Mouse (Mus musculus) intestine, embryonic 14.5 days (tissue): ENCODE data around the gene Itm2b. TPM values are rescaled to one million over a fixed set of nuclear protein-coding genes. Genes with fewer than 3 reads are reported as not detected.

Experiments
- ATAC-seq: fragments of 200-750 bp; cut with Nextera tagmentation; replicated peaks from 2 replicates; pipeline ENCODE4 v1.8.0; 2017; ENCODE audit warnings: low read depth, moderate number of reproducible peaks, moderate TSS enrichment, moderate library complexity; ENCODE audit not compliant: low FRiP score, low TSS enrichment
- DNase-seq: peaks from one replicate; pipeline ENCODE4 v3.0.0-alpha.2; 2018; ENCODE audit warnings: low spot score
- H3K27ac ChIP-seq: fragments of 300-500 bp; sonication (generic); 2 replicates; pipeline ENCODE4 v1.5.1; 2014; ENCODE audit warnings: low read depth, mild to moderate bottlenecking, control low read depth
- H3K27me3 ChIP-seq: fragments of 300-500 bp; sonication (generic); replicated peaks from 2 replicates; pipeline ENCODE4 v1.6.1; 2014; ENCODE audit warnings: low read length, control low read depth; ENCODE audit not compliant: control insufficient read depth, insufficient read depth
- H3K36me3 ChIP-seq: fragments of 300-500 bp; sonication (generic); 2 replicates; pipeline ENCODE4 v1.6.1; 2014; ENCODE audit warnings: low read length, control low read depth; ENCODE audit not compliant: control insufficient read depth, insufficient read depth
- H3K4me1 ChIP-seq: fragments of 300-500 bp; sonication (generic); replicated peaks from 2 replicates; pipeline ENCODE4 v1.6.1; 2014; ENCODE audit warnings: low read length, control low read depth, mixed read lengths; ENCODE audit not compliant: control insufficient read depth, insufficient read depth
- H3K4me2 ChIP-seq: fragments of 300-500 bp; sonication (generic); 2 replicates; pipeline ENCODE4 v1.6.1; 2014; ENCODE audit warnings: low read length
- H3K4me3 ChIP-seq: fragments of 300-500 bp; sonication (generic); 2 replicates; pipeline ENCODE4 v1.5.1; 2014; ENCODE audit warnings: low read depth, low read length, control low read depth, mixed read lengths
- H3K9ac ChIP-seq: fragments of 300-500 bp; sonication (generic); 2 replicates; pipeline ENCODE4 v1.6.1; 2014; ENCODE audit warnings: mild to moderate bottlenecking, low read length
- H3K9me3 ChIP-seq: fragments of 300-500 bp; sonication (generic); 2 replicates; pipeline ENCODE4 v1.6.1; 2016; ENCODE audit warnings: low read length, control low read depth; ENCODE audit not compliant: control insufficient read depth
- WGBS: fragments of 180-500 bp; shearing (Covaris S2); extraction: QIAGEN DNeasy Blood & Tissue Kit; methylation state at CpG from one replicate; pipeline ENCODE4 v1.1.7; 2014; 5-methylcytosine and 5-hydroxymethylcytosine counted together
- polyA plus RNA-seq: library from polyadenylated mRNA; unstranded; fragments of >200 nt; fragmentation: Nextera tagmentation; extraction: Ambion mirVana; gene quantifications from 2 replicates; pipeline ENCODE4 v1.2.1, GENCODE M21; 2014

The Itm2b gene
- polyA plus RNA-seq = 596 and 606 TPM in 2 replicates

DNA sequence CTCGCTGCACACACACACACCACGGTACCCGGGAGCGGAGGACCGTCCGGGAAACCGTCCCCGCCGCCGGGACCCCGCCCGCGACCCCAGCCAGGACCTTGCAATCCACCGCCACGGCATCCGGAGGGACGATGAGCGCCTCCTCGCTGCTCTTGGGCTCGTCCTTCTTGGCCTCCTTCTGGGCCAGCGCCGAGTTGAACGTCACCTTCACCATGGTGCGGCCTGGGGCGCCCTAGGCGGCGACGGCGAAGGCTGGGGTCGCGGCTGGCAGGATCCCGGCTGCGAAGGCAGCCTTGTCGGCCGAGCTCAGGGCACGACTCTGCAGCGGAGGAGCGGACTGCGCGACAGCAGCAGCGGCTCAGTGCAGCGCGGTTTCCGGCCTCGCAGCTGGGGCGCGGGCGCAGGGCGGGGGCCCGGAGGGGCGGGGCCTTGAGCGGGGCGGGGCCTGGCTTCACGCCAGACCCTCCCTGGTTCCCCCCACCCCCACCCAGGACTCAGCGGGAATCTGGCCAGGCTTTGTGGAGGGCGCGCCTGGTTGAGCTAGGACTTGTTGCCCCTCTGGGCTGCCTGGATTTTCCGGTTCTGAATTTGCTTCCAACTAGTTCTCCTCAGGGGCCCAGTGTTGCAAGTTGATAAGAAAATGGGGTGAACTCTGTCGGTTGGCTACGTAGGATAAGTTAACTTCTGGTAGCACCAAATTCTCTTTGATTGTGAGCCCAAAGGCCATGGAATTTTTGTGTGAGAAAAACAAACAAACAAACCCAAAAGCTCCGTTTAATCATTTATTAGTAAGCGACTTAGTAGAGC lies at the start of gene Itm2b:
Itm2b (minus strand) TSS at position 377 of the 807 bp plus-strand sequence.
- peaks cover 19% of the 10 kb centered on the region; the same call in 1 of the 2 replicates for H3K4me1 ChIP-seq
- 1% methylated on average over 49 of the region's 62 CpGs for WGBS
- H3K4me3 ChIP-seq = peak within 1 kb of the TSS; percentile 92
- H3K27ac ChIP-seq = peak within 1 kb of the TSS; percentile 96
- H3K27me3 ChIP-seq = no peaks in the 10 kb centered on the region
- H3K36me3 ChIP-seq = peaks cover 6% of the 10 kb centered on the region
- H3K4me2 ChIP-seq = peak within 1 kb of the TSS; percentile 83
- no peaks in the 10 kb centered on the region for H3K9me3 ChIP-seq
- H3K9ac ChIP-seq = peak within 1 kb of the TSS; percentile 98
- peak; percentile 96 for DNase-seq
- ATAC-seq = peak; percentile 97

GRCm38 (mm10) chr14:73433487-73433886 lies 48.4 kb upstream of the Itm2b start:
- no peak overlapping the region for H3K4me2 ChIP-seq
- H3K36me3 ChIP-seq = no peaks in the 10 kb centered on the region
- WGBS = 82% methylated on average over 6 of the region's 6 CpGs
- H3K4me1 ChIP-seq = no peaks in the 10 kb centered on the region
- H3K27ac ChIP-seq = no peak overlapping the region
- H3K4me3 ChIP-seq = no peak overlapping the region
- ATAC-seq = no peak
- no peaks in the 10 kb centered on the region for H3K27me3 ChIP-seq
- H3K9ac ChIP-seq = no peak overlapping the region
- DNase-seq = no peak
- H3K9me3 ChIP-seq = no peaks in the 10 kb centered on the region

- Histone ChIP-seq H3K4me3 (no peak overlapping the region), H3K9me3 (no peaks in the 10 kb centered on the region), H3K4me1 (no peaks in the 10 kb centered on the region), H3K36me3 (no peaks in the 10 kb centered on the region), H3K4me2 (no peak overlapping the region), H3K27ac (no peak overlapping the region), H3K9ac (no peak overlapping the region), H3K27me3 (no peaks in the 10 kb centered on the region)
- 71% methylated on average over 12 of the region's 12 CpGs for WGBS
- DNase-seq (no peak), ATAC-seq (no peak)
Observed at GRCm38 (mm10) chr14:73430571-73430970, 45.5 kb upstream of the Itm2b start.

DNA sequence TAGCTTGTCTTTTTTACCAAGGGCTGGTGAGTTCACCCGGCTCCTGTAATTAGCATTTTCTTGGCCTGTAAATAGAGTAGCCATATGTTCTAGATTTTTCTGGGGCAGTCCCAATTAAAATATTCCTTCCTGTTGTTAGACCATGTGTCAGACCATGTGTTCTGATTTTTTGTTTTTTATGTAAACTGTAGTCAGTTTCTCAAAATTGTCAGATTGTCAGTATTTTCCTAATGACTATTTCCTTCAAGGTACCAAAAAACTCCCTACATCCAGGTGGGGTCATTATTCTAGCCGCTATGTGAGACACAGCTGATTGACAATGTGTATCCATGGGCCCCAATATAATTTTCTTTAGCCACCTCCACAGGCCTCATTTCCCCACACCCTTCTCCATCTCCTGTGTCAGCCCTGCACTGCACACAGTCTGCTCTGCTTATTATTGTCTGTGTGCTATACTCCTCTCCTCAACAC lies 40.5 kb upstream of the Itm2b start:
- Histone ChIP-seq H3K4me3 (no peak overlapping the region), H3K27me3 (no peaks in the 10 kb centered on the region), H3K36me3 (no peaks in the 10 kb centered on the region), H3K27ac (no peak overlapping the region), H3K4me1 (no peaks in the 10 kb centered on the region), H3K9ac (no peak overlapping the region), H3K9me3 (no peaks in the 10 kb centered on the region), H3K4me2 (no peak overlapping the region)
- 83% methylated on average over 2 of the region's 2 CpGs for WGBS
- DNase-seq = no peak
- ATAC-seq = no peak

- WGBS = 80% methylated on average over 6 of the region's 6 CpGs
- no peaks in the 10 kb centered on the region for H3K4me1 ChIP-seq
- H3K9ac ChIP-seq = no peak overlapping the region
- no peaks in the 10 kb centered on the region for H3K27me3 ChIP-seq
- H3K9me3 ChIP-seq = no peaks in the 10 kb centered on the region
- no peak overlapping the region for H3K27ac ChIP-seq
- ATAC-seq (no peak), DNase-seq (no peak)
- no peaks in the 10 kb centered on the region for H3K36me3 ChIP-seq
- no peak overlapping the region for H3K4me3 ChIP-seq
- no peak overlapping the region for H3K4me2 ChIP-seq
Observed at GRCm38 (mm10) chr14:73424961-73425360, 39.9 kb upstream of the Itm2b start.

DNA sequence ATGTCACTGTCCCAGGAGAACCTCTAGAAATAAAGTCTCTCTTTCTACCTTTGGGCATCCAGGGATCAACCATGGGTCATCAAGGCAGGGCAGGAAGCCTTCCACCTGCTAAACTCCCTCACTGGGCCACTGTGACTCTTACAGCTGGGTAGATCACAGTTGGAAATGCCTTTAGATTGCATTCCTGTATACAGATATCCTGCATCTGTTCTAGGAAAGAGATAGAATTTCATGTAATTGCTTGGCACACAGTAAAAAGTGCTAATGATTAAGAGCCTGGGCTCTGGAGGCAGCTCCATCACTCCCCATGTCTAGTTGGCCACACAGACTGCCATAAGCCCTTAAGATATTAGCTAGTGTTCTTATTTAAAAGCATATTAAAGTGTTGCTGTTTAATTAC lies 38.5 kb upstream of the Itm2b start:
- Histone ChIP-seq H3K27me3 (no peaks in the 10 kb centered on the region), H3K4me1 (no peaks in the 10 kb centered on the region), H3K27ac (no peak overlapping the region), H3K4me3 (no peak overlapping the region), H3K9me3 (no peaks in the 10 kb centered on the region), H3K4me2 (no peak overlapping the region), H3K36me3 (no peaks in the 10 kb centered on the region), H3K9ac (no peak overlapping the region)
- no peak for ATAC-seq
- no peak for DNase-seq

DNA sequence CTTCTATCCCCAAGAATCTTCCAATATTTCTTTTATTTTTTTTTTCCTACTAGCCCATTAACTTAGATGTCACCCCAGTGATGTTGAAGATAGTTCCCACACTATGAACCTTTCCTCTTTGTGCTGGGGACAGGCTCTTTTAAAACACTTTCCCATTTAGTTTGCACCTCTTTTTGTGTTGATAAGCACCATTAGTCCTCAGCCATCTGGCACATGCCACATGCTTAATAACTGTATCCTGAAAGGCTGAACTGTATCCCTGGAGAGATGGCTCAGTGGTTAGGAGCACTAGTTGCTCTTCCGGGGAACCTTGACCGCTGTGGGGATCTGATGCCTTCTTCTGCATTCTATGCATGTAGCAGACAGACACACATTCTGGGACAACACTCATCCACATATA lies 37.5 kb upstream of the Itm2b start:
- H3K4me3 ChIP-seq = no peak overlapping the region
- no peaks in the 10 kb centered on the region for H3K36me3 ChIP-seq
- H3K4me2 ChIP-seq = no peak overlapping the region
- no peaks in the 10 kb centered on the region for H3K9me3 ChIP-seq
- H3K4me1 ChIP-seq = no peaks in the 10 kb centered on the region
- no peak overlapping the region for H3K9ac ChIP-seq
- H3K27ac ChIP-seq = no peak overlapping the region
- no peak for ATAC-seq
- WGBS = 93% methylated on average over 2 of the region's 2 CpGs
- no peak for DNase-seq
- H3K27me3 ChIP-seq = no peaks in the 10 kb centered on the region

DNA sequence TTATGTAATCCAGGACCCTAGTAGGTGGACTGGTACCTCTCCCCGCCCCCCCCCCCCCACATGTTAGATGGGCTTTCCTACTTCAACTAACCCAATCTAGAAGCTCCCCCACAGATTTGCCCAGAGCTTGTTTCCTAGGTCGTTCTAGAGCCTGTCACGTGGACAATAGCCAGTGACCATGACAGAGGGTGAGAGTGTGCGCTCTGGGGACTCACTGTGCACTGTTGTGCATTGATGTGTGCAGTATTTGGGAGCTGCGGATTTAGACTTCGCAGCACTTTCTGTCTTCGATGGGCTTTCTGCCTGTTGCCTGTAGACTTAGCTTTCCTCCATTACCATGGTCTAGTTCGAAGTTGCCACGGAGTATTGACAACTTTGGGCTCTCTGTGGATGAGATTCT lies 36.5 kb upstream of the Itm2b start:
- H3K4me3 ChIP-seq = no peak overlapping the region
- no peaks in the 10 kb centered on the region for H3K4me1 ChIP-seq
- no peak overlapping the region for H3K27ac ChIP-seq
- no peak overlapping the region for H3K4me2 ChIP-seq
- whole genome bisulfite sequencing = 77% methylated on average over 9 of the region's 9 CpGs
- no peaks in the 10 kb centered on the region for H3K27me3 ChIP-seq
- no peaks in the 10 kb centered on the region for H3K9me3 ChIP-seq
- H3K36me3 ChIP-seq = no peaks in the 10 kb centered on the region
- H3K9ac ChIP-seq = no peak overlapping the region
- ATAC-seq (no peak), DNase-seq (no peak)
